Mouse (Mus musculus) layer of hippocampus, postnatal 25 days (tissue): ENCODE results near the gene Park7. TPM values are rescaled to one million over a fixed set of nuclear protein-coding genes. Genes with fewer than 3 reads are reported as not detected.

Source experiments
- DNase-seq, 2 experiments: peaks; one replicate each; pipeline ENCODE4 v3.0.0; 2022; ENCODE audit warnings: mixed read lengths in 2 of 2, low spot score in 1 of 2; ENCODE audit errors: extremely low spot score in 1 of 2
- total RNA-seq, 2 experiments: library from RNA; stranded (reverse); gene quantifications; 2 replicates each; pipeline ENCODE4 v1.2.3; 2021

The Park7 gene
- total RNA-seq: 100 to 1,000 TPM; 228 to 261 TPM

DNA sequence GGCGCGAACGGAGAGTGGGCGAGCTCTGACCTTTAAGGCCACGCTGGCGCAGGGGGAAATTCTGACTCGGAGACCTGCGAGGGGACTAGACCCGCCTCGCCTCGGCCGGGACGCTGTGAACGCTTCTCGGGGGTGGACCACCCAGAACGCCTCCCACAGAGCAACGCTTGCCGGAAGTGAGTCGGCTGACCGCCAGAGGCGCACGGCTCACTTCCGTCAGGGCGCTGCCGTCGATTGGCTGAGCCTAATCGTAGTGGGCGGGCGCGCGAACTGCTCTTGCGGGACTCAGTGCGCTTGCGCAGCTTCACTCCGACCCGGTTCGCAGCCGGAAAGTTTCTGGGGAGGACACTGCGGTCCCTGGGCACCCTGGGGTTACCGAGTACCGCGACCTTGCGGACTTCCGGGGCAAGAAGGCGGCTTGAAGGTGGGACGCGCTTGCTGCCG is at the start of gene Park7, which contains the start of gene Tnfrsf9:
Park7 (minus strand) TSS at position 148 of the 444 bp plus-strand sequence.
Tnfrsf9 (plus strand) TSS at position 273 of the 444 bp plus-strand sequence.
- DNase-seq: peak; percentile 92 to 93

GRCm38 (mm10) chr4:150963711-150964110 is 49.5 kb upstream of the Park7 start:
- DNase-seq: no peak

DNA sequence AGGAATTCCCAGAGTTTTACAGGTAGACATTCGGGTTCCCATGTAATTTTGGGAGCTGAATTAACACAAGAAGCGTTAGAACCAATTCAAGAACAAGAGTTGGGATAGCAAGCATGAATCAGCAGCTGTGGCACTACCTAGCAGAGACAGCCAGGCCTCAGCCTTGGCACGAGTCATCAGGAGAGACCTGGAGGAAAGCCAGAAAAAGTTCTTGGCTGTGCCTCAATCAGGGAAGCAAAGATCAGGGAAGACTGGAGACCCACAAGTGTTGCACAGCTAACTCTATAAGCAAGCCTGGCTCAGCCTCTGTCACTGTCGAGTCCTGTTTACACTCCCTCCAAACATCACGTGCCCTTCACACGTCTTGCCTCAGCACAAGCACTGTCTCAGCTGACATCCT is 48.0 kb upstream of the Park7 start:
- no peak for DNase-seq

DNA sequence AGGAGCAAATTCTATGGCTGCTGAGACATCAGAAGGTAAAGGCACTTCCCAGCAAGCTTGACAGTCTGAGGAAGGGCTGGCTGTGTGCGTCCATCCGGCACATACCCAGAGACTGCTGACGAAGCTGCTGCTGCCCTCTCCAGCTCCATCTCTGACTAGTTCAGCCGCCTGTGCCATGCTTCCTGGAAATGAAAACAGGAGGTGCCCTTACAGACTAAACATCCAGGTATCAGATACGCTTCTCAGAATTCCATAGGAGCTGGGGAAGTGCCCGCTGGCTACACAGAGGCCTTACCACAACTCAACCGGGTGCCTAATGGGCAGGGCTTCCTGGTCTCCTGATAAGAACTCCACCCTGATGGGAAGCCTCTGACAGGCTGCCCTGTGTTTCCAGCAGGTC is 44.3 kb upstream of the Park7 start:
- DNase-seq: no peak

- DNase-seq: no peak
Measured at GRCm38 (mm10) chr4:150957106-150957458, 42.8 kb upstream of the Park7 start.

DNA sequence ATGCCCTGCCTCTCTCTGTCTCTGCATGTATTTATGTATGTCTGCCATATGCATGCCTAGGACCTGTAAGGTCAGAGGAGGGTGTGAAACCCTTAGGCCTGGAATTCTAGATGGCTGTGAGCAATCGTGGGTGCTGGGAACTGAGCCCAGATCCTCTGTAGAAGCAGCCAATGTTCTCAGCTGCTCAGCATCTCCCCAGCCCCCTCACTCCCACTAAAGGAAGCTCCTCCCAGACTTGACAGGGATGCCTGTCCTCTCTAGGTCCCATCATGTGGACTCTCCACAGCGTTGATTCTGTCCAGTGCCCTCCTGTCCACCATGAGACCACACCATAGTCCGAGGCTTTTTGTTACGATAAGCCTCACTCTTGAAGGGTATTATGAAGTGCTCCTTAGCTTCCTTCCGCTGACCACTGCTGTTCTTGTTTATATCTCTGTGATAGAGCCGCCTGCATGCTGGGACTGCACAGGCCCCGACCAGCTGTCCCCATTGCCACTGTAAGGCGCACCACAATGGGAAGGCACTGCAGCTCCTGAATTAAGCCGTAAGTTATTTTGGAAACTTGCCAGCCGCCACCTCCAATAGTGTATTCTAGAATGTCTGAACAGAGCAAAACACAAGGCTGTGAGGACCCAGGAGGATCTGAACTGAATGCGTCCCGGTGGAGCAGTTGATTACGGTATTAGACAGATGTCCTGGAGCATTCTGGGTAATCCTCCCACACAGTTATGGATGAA is 42.3 kb upstream of the Park7 start:
- peak in 1 of 2 experiments; percentile 21 for DNase-seq

- DNase-seq: no peak
Measured at GRCm38 (mm10) chr4:150950972-150951371, 36.7 kb upstream of the Park7 start.

- DNase-seq: no peak
Measured at GRCm38 (mm10) chr4:150944707-150945106, 30.5 kb upstream of the Park7 start.

DNA sequence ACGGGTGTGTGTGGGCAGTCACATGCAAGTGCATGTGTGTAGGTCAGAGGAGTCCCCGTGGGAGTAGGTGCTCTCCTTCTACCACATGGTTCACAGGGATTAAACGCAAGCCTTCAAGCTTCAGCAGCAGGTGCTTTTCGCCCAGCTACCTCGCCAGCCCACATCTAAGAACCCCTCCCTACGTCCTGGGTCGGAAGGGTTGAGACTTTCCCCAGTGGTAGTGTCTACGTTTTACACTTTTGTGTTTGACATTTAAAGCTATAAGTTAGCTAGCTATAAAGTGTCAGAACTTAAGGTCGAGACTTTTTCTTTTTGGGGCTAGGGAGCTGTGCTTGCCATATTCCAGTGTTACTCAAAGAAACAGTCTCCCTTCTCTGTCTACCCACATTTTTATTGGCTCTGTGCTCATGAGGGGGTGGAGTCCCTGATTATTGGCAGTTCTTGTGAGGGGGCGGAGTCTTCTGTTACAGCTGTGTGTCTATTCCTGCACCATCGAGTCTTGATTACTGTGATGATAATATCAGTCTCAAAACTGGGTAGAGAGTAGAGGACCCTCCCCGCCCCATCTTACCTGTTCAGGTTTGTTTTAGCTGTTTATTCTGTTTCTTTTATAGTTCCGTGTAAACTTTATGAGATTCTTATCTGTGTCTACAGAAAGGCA is 25.9 kb upstream of the Park7 start:
- no peak for DNase-seq

DNA sequence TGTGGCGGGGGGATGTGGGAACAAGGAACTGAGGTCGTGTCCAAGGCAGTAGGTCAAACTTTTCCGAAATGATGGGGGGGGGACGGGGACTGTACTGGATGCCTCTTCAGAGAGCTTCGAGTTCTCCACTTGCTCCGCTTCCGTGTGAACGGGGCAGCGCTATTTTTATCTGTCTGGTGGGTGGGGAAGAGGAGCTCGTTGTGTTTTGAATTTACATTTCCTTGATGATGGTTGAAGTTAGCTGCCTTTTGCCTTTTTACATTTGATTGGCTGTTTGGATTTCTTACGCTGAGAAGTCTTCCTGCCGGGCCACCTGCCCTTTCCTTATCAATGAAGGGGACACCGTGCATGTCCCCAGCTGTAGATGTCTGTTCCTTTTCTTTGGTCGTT is 23.8 kb upstream of the Park7 start:
- no peak for DNase-seq

- DNase-seq: peak in 1 of 2 experiments; percentile 40
Measured at GRCm38 (mm10) chr4:150937293-150938062, 23.2 kb upstream of the Park7 start.

DNA sequence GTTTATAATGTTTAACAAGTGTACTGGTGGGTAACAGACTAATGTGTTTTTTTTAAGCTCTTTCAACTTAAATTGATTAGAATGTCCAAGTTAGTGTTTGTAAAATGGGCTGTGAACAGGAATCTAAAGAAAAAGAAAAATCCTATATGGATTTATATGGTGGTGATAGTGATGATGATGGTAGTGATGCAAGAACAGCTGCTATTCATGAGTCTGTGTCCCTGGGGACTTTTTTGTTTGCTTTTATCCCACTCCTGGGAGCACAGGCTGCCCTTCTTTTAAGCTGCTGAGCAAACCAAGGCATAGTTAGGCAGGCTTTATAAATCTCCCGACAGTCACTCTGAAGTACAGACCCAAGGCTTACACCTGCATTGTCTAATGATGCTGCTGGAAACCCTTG is 19.3 kb upstream of the Park7 start:
- DNase-seq: no peak

GRCm38 (mm10) chr4:150927789-150928188 is 13.6 kb upstream of the Park7 start:
- no peak for DNase-seq

DNA sequence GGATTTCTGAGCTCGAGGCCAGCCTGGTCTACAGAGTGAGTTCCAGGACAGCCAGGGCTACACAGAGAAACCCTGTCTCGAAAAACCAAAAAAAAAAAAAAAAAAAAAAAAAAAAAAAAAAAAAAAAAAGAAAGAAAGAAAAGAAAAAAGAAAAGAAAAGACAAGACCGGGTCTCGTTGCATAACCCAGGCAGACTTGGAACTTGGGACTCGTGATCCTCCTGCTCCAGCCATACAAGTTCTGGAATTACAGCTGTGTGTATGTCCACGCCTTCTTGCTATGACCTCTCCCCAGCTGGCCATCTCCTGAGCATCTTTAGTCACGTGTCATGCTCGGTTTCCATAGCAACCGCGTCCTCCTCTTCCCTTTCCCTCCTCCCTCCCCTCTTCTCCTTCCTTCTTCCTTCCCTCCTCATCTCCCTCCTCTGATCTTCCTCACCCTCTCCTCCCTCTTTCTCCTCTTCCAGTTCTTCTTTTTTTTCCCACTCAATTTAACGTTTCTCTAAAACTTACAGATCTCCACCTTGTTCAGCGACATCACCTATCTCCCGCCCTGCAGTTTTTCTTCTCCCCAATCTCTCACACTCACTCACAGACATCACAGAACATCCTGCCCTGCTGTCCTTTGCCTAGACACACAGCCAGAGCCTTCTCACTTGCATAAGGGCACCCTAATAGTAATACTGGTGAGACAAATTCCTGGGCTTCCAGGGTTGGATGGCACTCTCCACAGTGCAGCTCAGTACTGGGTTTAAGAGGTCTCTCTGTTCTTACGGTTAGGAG is 12.9 kb upstream of the Park7 start:
- DNase-seq: no peak

DNA sequence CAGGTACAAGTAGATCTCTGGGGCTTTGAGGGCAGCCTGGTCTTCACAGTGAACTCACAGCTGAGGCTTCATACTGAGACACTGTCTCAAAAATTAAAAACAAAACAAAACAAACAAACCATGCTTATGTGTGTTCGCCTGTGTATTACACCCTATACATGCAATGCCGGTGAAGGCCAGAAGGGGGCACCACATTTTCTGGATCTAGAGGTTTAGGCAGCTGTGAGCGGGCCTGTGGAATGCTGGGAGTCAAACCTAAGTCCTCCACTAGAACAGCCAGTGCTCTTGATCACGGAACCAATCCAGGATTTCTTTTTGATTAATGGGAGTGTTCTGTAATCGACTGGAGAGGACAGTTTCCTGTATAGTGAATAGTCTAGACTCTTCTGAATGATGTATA is 11.7 kb upstream of the Park7 start:
- no peak for DNase-seq

DNA sequence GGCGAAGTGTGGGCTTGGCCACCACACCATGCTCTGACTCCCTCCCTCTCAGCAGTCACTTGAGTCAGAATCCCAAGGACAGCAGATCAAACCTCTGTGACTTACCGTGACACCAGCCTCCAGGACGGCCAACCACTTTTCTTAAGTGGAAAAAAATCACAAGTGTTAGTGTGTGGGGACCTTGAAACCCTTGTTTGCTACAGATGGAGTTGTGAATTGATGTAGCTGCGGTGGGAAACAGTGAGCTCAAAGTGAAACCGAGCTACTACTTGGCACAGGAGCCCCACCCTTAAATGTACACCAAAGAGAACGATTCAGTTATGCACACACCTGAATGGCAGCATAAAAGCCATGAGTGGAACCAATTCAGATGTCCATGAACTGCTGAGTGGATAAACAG is 10.7 kb upstream of the Park7 start:
- DNase-seq: no peak

DNA sequence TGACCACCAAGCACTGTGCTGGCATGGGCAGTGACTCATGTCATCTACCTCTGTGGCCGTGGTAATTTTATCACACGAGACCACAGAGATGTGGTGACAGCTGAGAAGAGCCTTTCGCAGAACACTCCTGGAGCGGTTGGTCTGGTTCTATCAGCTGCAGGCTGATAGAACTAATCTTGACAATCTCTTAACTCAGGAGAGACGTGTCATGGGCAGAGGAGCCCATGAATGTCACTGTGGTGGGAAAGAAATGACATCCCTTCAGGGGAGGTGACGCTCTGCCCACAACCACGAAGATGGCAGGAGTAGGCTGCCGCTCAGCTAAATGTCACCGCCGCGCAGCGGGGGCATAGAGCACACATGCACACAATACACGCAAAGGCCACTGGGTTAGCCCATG is 10.1 kb upstream of the Park7 start:
- no peak for DNase-seq

GRCm38 (mm10) chr4:150921206-150921605 is 7.0 kb upstream of the Park7 start:
- DNase-seq: no peak

DNA sequence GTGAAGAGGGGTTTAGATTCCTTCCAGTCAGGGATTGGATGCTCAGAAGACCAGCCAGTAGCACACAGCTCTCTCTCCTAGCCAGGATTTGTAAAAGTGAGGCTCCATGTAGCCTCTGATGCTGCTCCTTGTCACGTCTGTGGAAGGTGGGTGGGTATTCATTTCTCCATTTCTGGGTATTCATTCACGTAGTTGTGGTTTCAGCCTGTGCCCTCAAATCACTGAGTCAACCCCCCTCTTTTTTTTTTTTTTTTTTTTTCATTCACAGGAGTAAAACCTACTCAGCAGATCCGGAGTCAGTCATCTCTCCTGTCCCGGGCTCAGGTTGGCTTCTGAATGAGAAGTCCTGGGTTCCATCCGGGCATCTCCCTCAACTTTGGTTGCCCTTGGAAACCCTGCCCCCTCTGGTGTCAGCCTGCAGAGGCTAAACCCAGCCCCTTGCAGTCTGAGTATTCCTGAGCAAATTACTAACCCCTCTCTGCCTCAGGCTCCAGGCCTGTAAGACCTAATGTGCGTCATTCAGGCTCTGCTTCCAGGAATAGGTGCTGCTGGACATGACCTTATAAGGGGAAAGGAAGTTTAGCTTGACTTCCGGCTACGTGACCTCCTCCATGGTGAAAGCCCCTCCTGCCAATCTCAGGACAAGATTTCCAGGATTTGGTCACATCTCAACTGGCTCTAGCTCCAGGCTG is 3.2 kb upstream of the Park7 start:
- DNase-seq: no peak
